Mouse (Mus musculus): ENCODE results near the gene Tmem229b. TPM values are rescaled to one million over a fixed set of nuclear protein-coding genes. Genes with fewer than 3 reads are reported as not detected.

Tmem229b gene
- polyA plus RNA-seq, 1 experiment from 2014 or later = 7.3 TPM

DNA sequence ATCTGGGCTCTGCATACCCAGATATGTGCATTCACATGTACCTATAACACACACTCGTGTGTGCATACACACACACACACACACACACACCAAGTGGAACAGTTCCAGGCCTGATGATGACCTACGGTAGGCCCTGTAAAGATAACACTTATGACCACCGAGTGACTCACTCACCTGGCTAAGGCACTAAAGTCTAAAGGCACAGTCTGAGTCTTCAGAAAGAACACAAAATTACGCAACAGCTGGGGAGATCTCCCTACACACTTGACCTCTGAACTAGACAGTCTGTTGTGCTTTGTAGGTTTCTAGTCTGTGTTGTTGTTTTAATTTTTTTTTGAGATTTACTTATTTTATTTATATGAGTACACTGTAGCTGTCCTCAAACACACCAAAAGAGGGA lies 93.0 kb downstream of the Tmem229b start:
- Histone ChIP-seq H3K4me2 (no peak overlapping the region), H3K27ac (no peak overlapping the region), H3K9ac (no peak overlapping the region), H3K4me1 (peaks cover 24% of the 10 kb centered on the region), H3K36me3 (no peaks in the 10 kb centered on the region), H3K27me3 (peaks cover 42% of the 10 kb centered on the region), H3K4me3 (no peak overlapping the region), H3K9me3 (no peaks in the 10 kb centered on the region)
- no peak for ATAC-seq (ENCODE audit: borderline replicate concordance, extremely low read depth, low FRiP score, low TSS enrichment)
- WGBS = 83% methylated on average over 4 of the region's 4 CpGs

Other genes starting within 250 kb of the Tmem229b start
- gene Atp6v1d, start 146.0 kb downstream of the Tmem229b start, polyA plus RNA-seq (2015; fragmentation: Nextera tagmentation; extraction: Ambion mirVana) = 51.6 and 56.1 TPM in 2 replicates
- gene Eif2s1, start 145.8 kb downstream of the Tmem229b start, polyA plus RNA-seq (2015; fragmentation: Nextera tagmentation; extraction: Ambion mirVana) = 219 and 226 TPM in 2 replicates
- 6.0 and 7.1 TPM in 2 replicates for gene Plek2, start 100.7 kb downstream of the Tmem229b start, polyA plus RNA-seq (2015; fragmentation: Nextera tagmentation; extraction: Ambion mirVana)
- 3.3 and 3.4 TPM in 2 replicates for gene Plekhh1, start 21.5 kb upstream of the Tmem229b start, polyA plus RNA-seq (2015; fragmentation: Nextera tagmentation; extraction: Ambion mirVana)
- gene Pigh, start 82.0 kb upstream of the Tmem229b start, polyA plus RNA-seq (2015; fragmentation: Nextera tagmentation; extraction: Ambion mirVana) = 23.9 and 28.6 TPM in 2 replicates
- gene Arg2, start 123.2 kb upstream of the Tmem229b start, polyA plus RNA-seq (2015; fragmentation: Nextera tagmentation; extraction: Ambion mirVana) = 4.7 and 5.0 TPM in 2 replicates
- gene Vti1b, start 165.0 kb upstream of the Tmem229b start, polyA plus RNA-seq (2015; fragmentation: Nextera tagmentation; extraction: Ambion mirVana) = 87.5 and 90.0 TPM in 2 replicates
- gene Rdh11, start 184.7 kb upstream of the Tmem229b start, polyA plus RNA-seq (2015; fragmentation: Nextera tagmentation; extraction: Ambion mirVana) = 23.2 and 24.1 TPM in 2 replicates
- 1.7 and 1.8 TPM in 2 replicates for gene Rdh12, start 201.3 kb upstream of the Tmem229b start, polyA plus RNA-seq (2015; fragmentation: Nextera tagmentation; extraction: Ambion mirVana)

Data from lung, embryonic 15.5 days (tissue).